Mouse (Mus musculus) heart, adult 18-20 months (tissue): ENCODE results near the gene Kcnk10. TPM values are rescaled to one million over a fixed set of nuclear protein-coding genes. Genes with fewer than 3 reads are reported as not detected.

Experiments used
- DNase-seq, 2 experiments: peaks; one replicate each; pipeline ENCODE4 v3.0.0; 2021 to 2022; ENCODE audit warnings: mixed read lengths in 1 of 2
- total RNA-seq, 2 experiments: library from RNA; stranded (reverse); gene quantifications; 2 replicates each; pipeline ENCODE4 v1.2.3; 2021

Kcnk10 gene
- total RNA-seq, 2 experiments from 2014 or later = 0.05 TPM; not detected in 1

DNA sequence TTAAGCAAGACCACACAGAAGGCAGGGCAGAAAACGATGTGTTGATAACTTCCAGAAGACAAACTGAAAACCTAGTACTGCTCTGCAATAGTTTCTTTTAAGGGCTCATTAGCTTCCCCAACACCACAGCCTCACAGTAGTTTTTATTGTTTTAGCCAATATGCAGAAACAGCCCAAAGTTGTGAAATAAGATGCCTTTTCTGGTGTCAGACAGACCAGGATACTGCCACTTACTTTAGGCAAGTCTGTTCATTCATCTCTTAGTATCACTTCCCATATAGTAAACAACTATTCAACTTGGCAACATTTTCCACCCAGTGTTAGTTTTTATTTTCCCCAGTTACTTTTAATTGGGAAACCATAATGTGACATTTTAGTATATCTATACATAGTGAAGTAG lies 171.5 kb downstream of the Kcnk10 start:
- DNase-seq = no peak

DNA sequence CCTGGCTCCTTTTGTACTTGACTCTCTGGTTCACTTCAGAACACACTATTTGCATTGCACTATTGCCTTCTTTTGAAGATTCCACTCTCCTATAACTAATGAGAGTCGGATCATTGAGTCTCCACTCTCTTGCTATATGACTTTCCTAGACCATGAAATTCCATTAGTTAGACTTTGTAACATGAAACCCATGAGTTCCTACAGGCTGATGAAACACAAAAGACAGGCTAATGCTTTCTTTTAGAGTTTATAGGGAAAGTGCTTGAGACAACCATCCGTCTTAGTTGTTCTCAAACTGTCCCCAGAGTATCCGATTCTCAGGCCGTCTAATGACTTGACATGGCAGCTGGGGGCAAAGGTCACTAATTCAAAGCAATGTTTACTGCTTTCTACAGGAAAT lies 172.0 kb downstream of the Kcnk10 start:
- DNase-seq = no peak

DNA sequence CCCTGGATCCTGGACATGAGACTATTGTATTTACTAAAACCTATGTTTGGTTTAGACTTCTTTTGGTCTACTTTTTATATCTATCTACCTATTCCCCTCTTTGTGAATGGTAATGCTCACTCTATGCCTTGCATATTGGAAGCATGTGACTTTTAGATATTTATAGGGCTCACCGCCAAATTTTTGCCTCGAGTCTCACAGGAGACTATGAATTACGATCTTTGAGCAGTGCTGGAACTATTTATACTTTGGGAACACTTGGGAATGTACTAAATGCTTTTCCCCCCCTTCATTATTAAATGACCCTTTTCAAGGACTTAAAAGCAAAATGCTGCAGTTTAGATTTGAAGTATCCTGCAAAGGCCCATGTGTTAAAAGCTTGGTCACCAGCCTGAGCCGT lies 181.5 kb downstream of the Kcnk10 start:
- no peak for DNase-seq

DNA sequence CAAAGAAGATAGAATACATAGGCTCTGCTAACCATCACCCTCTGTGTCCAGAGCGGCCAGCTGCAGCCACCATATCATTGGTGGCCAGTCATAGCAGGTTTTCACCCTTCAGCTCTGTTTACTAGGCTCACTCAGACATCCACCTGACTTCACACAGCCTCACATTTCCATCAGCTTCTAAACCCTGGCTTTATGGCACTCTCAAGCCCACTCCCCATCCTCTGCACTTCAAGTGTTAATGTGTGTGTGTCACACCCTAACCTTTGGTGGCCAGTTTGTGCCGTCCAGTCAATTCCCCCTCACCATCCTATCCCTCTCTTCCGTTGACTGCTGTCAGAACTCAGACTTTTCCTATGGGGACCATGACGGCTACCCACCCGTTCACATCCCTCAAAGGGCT lies 184.0 kb downstream of the Kcnk10 start:
- no peak for DNase-seq

DNA sequence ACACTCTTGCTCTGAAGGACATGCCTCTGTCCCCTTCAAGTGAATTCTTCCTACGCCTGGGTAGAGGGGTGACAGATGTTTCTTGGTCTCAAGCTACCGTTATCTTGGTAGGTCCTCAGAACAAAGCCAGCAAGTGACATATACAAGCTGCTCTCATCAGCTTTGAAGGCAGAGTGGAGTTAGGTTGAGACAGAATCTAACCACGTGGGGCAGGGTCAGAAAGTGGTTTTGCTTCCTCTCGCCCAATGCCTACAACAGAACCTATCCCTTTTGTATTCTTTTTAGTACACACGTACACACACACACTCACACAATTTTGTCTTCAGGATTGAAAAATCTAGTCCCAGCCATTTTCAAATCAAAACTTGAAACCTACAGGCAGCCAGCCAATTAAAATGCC lies 186.8 kb downstream of the Kcnk10 start:
- no peak for DNase-seq

DNA sequence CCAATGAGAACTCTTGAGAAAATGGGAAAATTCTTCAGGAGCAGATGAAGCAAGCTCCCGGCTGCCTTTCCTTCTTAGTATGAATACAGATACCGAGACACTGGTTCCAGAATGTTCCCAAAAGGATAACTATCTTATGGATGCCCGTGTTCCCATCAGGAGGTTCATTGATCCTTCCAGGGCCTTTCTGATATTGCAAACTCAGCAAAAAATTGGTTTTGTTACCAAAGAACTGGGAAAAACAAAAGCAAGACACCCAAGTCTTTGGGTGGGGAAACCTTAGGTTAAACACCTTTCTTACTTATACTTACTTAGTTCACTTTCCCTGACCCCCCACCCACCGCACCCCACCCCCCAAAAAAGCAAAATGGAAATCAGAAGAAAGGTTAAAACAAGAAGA lies 188.5 kb downstream of the Kcnk10 start:
- no peak for DNase-seq

Other genes starting within 250 kb of the Kcnk10 start
- 1 to 10 TPM; 4.4 to 5.8 TPM for gene Spata7, start 49.8 kb upstream of the Kcnk10 start, total RNA-seq
- gene Ptpn21, start 159.1 kb upstream of the Kcnk10 start, total RNA-seq = 10 to 100 TPM; 25.6 to 30.3 TPM
- gene Zc3h14, start 168.7 kb upstream of the Kcnk10 start, total RNA-seq = 10 to 100 TPM; 56.0 to 59.8 TPM